Mouse (Mus musculus): Measurements from ENCODE around the gene Kpna2. TPM values are rescaled to one million over a fixed set of nuclear protein-coding genes. Genes with fewer than 3 reads are reported as not detected.

The Kpna2 gene
- polyA plus RNA-seq, 1 experiment from 2014 or later: 280 TPM

GRCm38 (mm10) chr11:106980455-106980854 is 18.9 kb downstream of the Kpna2 start:
- Histone ChIP-seq H3K9me3 (replicated peaks) (no peaks in the 10 kb centered on the region), H3K27me3 (no peaks in the 10 kb centered on the region), H3K4me1 (0 out of 2 replicates have a peak, but pooled peaks cover 7% of the 10 kb centered on the region), H3K9ac (no peak overlapping the region), H3K27ac (replicated peaks) (no peak overlapping the region), H3K4me3 (replicated peaks) (no peak overlapping the region), H3K4me2 (replicated peaks) (no peak overlapping the region), H3K36me3 (no peaks in the 10 kb centered on the region)
- 25% methylated on average over 7 of the region's 7 CpGs for WGBS
- no peak for ATAC-seq (ENCODE audit: insufficient number of reproducible peaks, low FRiP score, low TSS enrichment, low read depth)

DNA sequence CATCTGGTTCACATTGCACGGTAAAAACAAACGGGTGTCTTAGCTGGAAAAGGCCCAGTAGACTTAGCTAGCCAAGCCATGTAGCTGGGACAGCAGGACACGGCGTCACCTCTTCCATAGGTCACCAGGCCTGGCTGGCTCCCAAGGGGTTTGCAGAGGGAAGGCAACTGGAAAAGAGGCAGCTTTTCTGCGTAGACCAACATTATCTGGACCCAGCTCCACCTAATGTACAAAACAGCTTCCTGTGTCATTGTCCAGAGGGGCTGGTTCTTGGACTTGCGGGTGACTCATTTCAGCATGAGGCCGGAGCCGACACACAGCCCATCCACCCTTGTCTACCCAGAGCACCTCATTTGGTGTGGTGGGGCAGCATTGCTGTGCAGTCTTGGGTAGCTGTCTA is 23.1 kb downstream of the Kpna2 start:
- no peak for ATAC-seq (ENCODE audit: insufficient number of reproducible peaks, low FRiP score, low TSS enrichment, low read depth)
- Histone ChIP-seq H3K4me3 (replicated peaks) (no peak overlapping the region), H3K27ac (replicated peaks) (no peak overlapping the region), H3K9me3 (replicated peaks) (no peaks in the 10 kb centered on the region), H3K4me1 (0 out of 2 replicates have a peak, but pooled peaks cover 3% of the 10 kb centered on the region), H3K27me3 (no peaks in the 10 kb centered on the region), H3K9ac (no peak overlapping the region), H3K4me2 (replicated peaks) (no peak overlapping the region), H3K36me3 (no peaks in the 10 kb centered on the region)
- whole genome bisulfite sequencing: 79% methylated on average over 8 of the region's 8 CpGs

DNA sequence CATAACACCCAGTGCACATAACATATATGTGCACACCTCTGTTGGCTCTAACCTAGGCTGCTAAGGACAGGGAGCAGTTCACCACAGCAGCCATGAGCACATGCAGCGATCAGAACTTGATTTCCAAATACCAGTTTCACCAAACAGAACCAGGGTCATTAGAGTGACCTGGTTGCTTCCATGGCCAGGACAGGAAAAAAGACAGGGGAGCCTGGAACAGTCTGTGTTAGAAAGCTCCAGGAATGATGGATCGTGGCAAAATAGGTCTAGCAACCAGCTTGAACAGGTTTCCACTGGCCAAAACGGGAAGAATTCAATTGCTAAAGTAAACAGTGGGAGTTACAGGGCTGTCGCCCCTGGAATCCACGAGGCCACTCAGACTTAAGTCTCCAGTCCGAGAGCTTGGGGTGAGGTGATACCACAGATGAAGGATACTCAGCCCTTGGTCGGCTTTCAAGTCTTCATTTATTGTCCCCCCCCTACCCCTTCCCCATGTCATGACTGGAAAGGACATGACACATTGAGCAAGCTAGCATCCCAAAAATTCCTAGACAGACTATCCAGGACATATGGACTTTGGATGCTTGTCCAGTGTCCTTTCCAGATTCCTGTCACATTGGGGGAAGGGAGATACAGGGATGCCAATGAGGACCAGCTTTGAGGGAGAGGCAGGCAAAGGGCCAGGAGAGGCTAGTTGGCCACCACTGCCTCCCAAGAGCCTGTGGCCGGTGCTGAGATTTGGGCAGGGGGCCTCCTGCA is 23.7 kb downstream of the Kpna2 start:
- Histone ChIP-seq H3K27me3 (no peaks in the 10 kb centered on the region), H3K27ac (replicated peaks) (no peak overlapping the region), H3K4me3 (replicated peaks) (no peak overlapping the region), H3K9ac (no peak overlapping the region), H3K9me3 (replicated peaks) (no peaks in the 10 kb centered on the region), H3K36me3 (no peaks in the 10 kb centered on the region), H3K4me2 (replicated peaks) (no peak overlapping the region), H3K4me1 (0 out of 2 replicates have a peak, but pooled peaks cover 3% of the 10 kb centered on the region)
- ATAC-seq (ENCODE audit: insufficient number of reproducible peaks, low FRiP score, low TSS enrichment, low read depth): no peak
- 55% methylated on average over 8 of the region's 8 CpGs for WGBS

GRCm38 (mm10) chr11:106974440-106974839 is 24.9 kb downstream of the Kpna2 start:
- H3K9ac ChIP-seq: no peak overlapping the region
- ATAC-seq (ENCODE audit: insufficient number of reproducible peaks, low FRiP score, low TSS enrichment, low read depth): no peak
- 0 out of 2 replicates have a peak, but pooled peaks cover 3% of the 10 kb centered on the region for H3K4me1 ChIP-seq
- no peak overlapping the region for H3K4me2 ChIP-seq (replicated peaks)
- no peak overlapping the region for H3K27ac ChIP-seq (replicated peaks)
- H3K27me3 ChIP-seq: no peaks in the 10 kb centered on the region
- WGBS: 71% methylated on average over 2 of the region's 2 CpGs
- no peak overlapping the region for H3K4me3 ChIP-seq (replicated peaks)
- no peaks in the 10 kb centered on the region for H3K9me3 ChIP-seq (replicated peaks)
- H3K36me3 ChIP-seq: no peaks in the 10 kb centered on the region

GRCm38 (mm10) chr11:106973016-106973415 is 26.3 kb downstream of the Kpna2 start:
- ATAC-seq (ENCODE audit: insufficient number of reproducible peaks, low FRiP score, low TSS enrichment, low read depth): no peak
- Histone ChIP-seq H3K9ac (no peak overlapping the region), H3K36me3 (no peaks in the 10 kb centered on the region), H3K4me3 (replicated peaks) (no peak overlapping the region), H3K4me2 (replicated peaks) (no peak overlapping the region), H3K9me3 (replicated peaks) (no peaks in the 10 kb centered on the region), H3K27me3 (no peaks in the 10 kb centered on the region), H3K27ac (replicated peaks) (no peak overlapping the region), H3K4me1 (0 out of 2 replicates have a peak, but pooled peaks cover 3% of the 10 kb centered on the region)
- WGBS: 81% methylated on average over 5 of the region's 5 CpGs

DNA sequence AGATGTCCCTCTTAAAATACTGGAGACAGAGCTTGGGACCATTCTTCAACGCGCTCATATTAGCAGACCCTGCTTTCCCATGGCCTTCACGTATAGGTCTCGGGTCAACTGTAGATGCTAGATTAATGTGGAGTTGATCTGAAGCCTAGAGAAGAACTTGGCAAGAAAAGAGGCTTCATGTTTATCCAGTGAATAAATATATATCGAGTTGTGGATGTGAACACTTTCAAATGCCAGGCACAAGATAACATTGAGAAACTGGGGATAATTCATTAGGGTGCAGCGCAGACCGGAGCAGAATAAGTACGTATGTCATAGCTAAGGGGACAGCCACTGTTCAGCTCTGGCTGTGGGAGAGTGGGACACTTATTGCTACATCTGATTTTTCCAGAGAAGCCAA is 29.5 kb downstream of the Kpna2 start:
- no peaks in the 10 kb centered on the region for H3K36me3 ChIP-seq
- no peak for ATAC-seq (ENCODE audit: insufficient number of reproducible peaks, low FRiP score, low TSS enrichment, low read depth)
- no peaks in the 10 kb centered on the region for H3K9me3 ChIP-seq (replicated peaks)
- WGBS: 88% methylated on average over 8 of the region's 8 CpGs
- no peaks in the 10 kb centered on the region for H3K27me3 ChIP-seq
- H3K4me2 ChIP-seq (replicated peaks): no peak overlapping the region
- H3K4me1 ChIP-seq: peaks cover 4% of the 10 kb centered on the region; the same call in 1 of the 2 replicates
- H3K4me3 ChIP-seq (replicated peaks): no peak overlapping the region
- H3K27ac ChIP-seq (replicated peaks): no peak overlapping the region
- no peak overlapping the region for H3K9ac ChIP-seq

DNA sequence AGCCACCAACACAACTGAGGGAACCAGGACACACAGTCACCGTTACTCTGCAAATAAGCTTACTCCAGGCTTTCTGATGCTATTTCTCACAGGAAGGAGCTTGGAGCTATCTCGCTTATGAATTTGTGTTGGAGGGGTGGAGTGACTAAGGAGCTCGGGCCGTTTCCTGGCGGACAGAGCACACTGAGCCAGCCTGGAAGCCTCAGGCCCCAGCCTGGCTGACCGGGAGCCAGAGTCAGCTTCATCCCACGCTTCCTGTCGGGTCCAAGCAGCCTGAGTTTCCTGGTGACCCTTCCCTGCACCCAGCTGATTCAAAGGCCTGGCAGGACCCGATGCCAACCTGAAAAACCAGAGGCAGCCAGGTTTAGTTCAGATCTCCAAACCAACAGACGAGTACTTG is 31.7 kb downstream of the Kpna2 start:
- Histone ChIP-seq H3K4me1 (peaks cover 4% of the 10 kb centered on the region; the same call in 1 of the 2 replicates), H3K4me3 (replicated peaks) (no peak overlapping the region), H3K36me3 (no peaks in the 10 kb centered on the region), H3K27me3 (no peaks in the 10 kb centered on the region), H3K27ac (replicated peaks) (0 out of 2 replicates have a peak overlapping the region, but pooled peaks have one; percentile 34), H3K9ac (no peak overlapping the region), H3K9me3 (replicated peaks) (no peaks in the 10 kb centered on the region), H3K4me2 (replicated peaks) (no peak overlapping the region)
- no peak for ATAC-seq (ENCODE audit: insufficient number of reproducible peaks, low FRiP score, low TSS enrichment, low read depth)
- 47% methylated on average over 10 of the region's 10 CpGs for WGBS

GRCm38 (mm10) chr11:106965881-106966280 is 33.5 kb downstream of the Kpna2 start:
- no peak overlapping the region for H3K9ac ChIP-seq

DNA sequence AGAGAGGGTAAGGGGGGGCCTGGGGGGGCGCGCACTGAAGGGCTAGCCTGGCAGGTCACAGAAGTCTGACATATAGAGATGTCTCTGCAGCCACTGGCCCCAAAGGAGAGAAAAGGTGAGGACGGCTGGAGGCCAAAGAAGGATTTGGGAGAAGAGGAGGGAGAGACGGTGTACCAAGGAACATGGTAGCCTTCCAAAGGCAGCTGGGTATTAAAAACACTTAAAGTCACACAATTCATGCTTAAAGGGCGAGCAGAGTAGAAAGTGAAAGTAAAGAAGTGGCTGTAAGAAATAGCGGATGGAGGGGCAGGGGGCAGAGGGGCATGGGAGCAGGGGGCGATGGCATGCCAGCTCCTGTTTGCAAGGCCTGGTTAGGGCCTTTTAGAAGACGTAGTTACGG is 37.0 kb downstream of the Kpna2 start:
- Histone ChIP-seq H3K27ac (replicated peaks) (no peak overlapping the region), H3K9me3 (replicated peaks) (no peaks in the 10 kb centered on the region), H3K4me2 (replicated peaks) (no peak overlapping the region), H3K27me3 (no peaks in the 10 kb centered on the region), H3K4me1 (peaks cover 9% of the 10 kb centered on the region; the same call in 1 of the 2 replicates), H3K4me3 (replicated peaks) (no peak overlapping the region), H3K9ac (no peak overlapping the region), H3K36me3 (no peaks in the 10 kb centered on the region)
- WGBS: 85% methylated on average over 9 of the region's 9 CpGs
- ATAC-seq (ENCODE audit: insufficient number of reproducible peaks, low FRiP score, low TSS enrichment, low read depth): no peak

More at GRCm38 (mm10) chr11:106965881-106966280, 33.5 kb downstream of the Kpna2 start:
- no peak overlapping the region for H3K4me3 ChIP-seq (replicated peaks)
- peaks cover 9% of the 10 kb centered on the region for H3K4me1 ChIP-seq
- no peak overlapping the region for H3K4me2 ChIP-seq (replicated peaks)
- no peaks in the 10 kb centered on the region for H3K27me3 ChIP-seq
- H3K36me3 ChIP-seq: no peaks in the 10 kb centered on the region
- no peak overlapping the region for H3K27ac ChIP-seq (replicated peaks)
- WGBS: 91% methylated on average over 4 of the region's 4 CpGs
- no peak for ATAC-seq (ENCODE audit: insufficient number of reproducible peaks, low FRiP score, low TSS enrichment, low read depth)
- H3K9me3 ChIP-seq (replicated peaks): no peaks in the 10 kb centered on the region

- no peaks in the 10 kb centered on the region for H3K9me3 ChIP-seq (replicated peaks)
- no peak overlapping the region for H3K4me2 ChIP-seq (replicated peaks)
- H3K27ac ChIP-seq (replicated peaks): no peak overlapping the region
- no peak overlapping the region for H3K9ac ChIP-seq
- WGBS: 56% methylated on average over 13 of the region's 13 CpGs
- no peaks in the 10 kb centered on the region for H3K27me3 ChIP-seq
- H3K4me1 ChIP-seq: peaks cover 12% of the 10 kb centered on the region; the same call in 1 of the 2 replicates
- ATAC-seq (ENCODE audit: insufficient number of reproducible peaks, low FRiP score, low TSS enrichment, low read depth): no peak
- H3K4me3 ChIP-seq (replicated peaks): no peak overlapping the region
- no peaks in the 10 kb centered on the region for H3K36me3 ChIP-seq
Measured at GRCm38 (mm10) chr11:106961471-106962081, 37.8 kb downstream of the Kpna2 start.

DNA sequence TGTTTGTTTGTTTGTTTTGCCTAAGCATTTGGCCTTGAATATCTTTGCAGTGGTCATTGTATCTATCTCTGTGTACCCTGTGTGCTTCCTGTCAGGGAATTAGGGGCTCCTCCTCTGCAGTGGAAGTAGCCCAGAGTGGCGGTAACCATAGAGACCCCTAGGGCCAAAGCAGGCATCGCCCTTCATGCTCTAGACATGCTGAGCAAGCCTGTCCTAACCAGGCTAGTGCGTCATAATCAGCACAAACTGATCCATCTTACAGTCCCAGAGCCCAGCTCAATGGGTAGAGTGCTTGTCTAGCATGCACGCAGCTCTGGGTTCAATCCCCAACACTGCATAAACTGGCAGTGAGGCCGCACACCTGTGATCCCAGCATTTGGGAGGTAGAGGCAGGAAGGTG is 40.2 kb downstream of the Kpna2 start:
- H3K9ac ChIP-seq: no peak overlapping the region
- no peaks in the 10 kb centered on the region for H3K27me3 ChIP-seq
- no peak overlapping the region for H3K27ac ChIP-seq (replicated peaks)
- no peak overlapping the region for H3K4me3 ChIP-seq (replicated peaks)
- no peak overlapping the region for H3K4me2 ChIP-seq (replicated peaks)
- peaks cover 12% of the 10 kb centered on the region; the same call in 1 of the 2 replicates for H3K4me1 ChIP-seq
- H3K9me3 ChIP-seq (replicated peaks): no peaks in the 10 kb centered on the region
- 84% methylated on average over 5 of the region's 5 CpGs for WGBS
- H3K36me3 ChIP-seq: no peaks in the 10 kb centered on the region
- ATAC-seq (ENCODE audit: insufficient number of reproducible peaks, low FRiP score, low TSS enrichment, low read depth): no peak

Data from embryonic facial prominence, embryonic 15.5 days (tissue).